Comparison of ENCODE assay signal across 8 mouse cellular contexts in the genomic region with DNA sequence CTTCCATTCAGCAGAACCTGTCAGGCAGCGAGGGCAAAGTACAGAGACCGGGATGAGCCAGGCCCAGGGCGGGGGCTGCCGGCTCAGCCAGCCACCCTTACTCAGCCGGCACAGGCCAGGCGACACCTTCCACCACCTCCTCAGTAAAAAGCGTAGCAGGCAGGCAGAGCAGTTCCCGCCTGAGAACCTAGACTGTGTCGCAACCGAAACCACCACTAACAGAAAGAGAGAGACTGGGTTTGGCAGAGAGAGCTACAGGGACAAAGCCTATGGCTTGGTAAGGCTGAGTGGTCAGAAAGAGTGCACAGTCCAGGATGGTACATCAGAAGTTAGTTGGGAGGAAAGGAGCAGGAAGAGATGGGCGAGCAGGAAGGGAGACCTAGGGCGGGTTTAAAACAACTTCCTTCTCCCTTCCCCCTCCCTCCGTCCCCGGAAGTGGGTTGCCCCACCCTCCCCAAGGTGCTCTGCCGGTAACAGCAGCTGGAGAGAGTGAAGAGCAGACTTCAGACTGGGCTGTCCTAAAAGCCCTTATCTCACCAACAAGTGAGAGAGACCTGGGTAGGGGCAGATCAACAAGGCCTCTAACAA. TPM values are rescaled to one million over a fixed set of nuclear protein-coding genes. Genes with fewer than 3 reads are reported as not detected.
DNase-seq lines count a peak whose midpoint lies in the region; ATAC-seq and TF ChIP-seq lines count a peak whose summit lies in the region.

No protein-coding gene starts in this region.

- peak; percentile 78 for ATAC-seq in kidney, embryonic 15.5 days (replicated peaks; ENCODE audit: low FRiP score)
- ATAC-seq in forebrain, embryonic 15.5 days (replicated peaks): no peak
- ATAC-seq in forebrain, postnatal 0 days: no peak

- no peaks in the 10 kb centered on the region for H3K27me3 ChIP-seq in kidney, embryonic 15.5 days
- H3K27me3 ChIP-seq in forebrain, embryonic 15.5 days: no peaks in the 10 kb centered on the region
- H3K27me3 ChIP-seq in forebrain, postnatal 0 days (ENCODE audit: insufficient read depth, low read length): no peaks in the 10 kb centered on the region

- peaks cover 57% of the 10 kb centered on the region for H3K4me1 ChIP-seq in kidney, embryonic 15.5 days
- H3K4me1 ChIP-seq in forebrain, embryonic 15.5 days: peaks cover 21% of the 10 kb centered on the region
- peaks cover 13% of the 10 kb centered on the region for H3K4me1 ChIP-seq in forebrain, postnatal 0 days (ENCODE audit: insufficient read depth)

- H3K9me3 ChIP-seq in kidney, embryonic 15.5 days (replicated peaks): no peaks in the 10 kb centered on the region
- H3K9me3 ChIP-seq in forebrain, embryonic 15.5 days: no peaks in the 10 kb centered on the region
- H3K9me3 ChIP-seq in forebrain, postnatal 0 days (ENCODE audit: low read length): no peaks in the 10 kb centered on the region

- peaks cover 22% of the 10 kb centered on the region for H3K36me3 ChIP-seq in kidney, embryonic 15.5 days
- H3K36me3 ChIP-seq in forebrain, embryonic 15.5 days: 0 out of 2 replicates have a peak, but pooled peaks cover 3% of the 10 kb centered on the region
- 0 out of 2 replicates have a peak, but pooled peaks cover 8% of the 10 kb centered on the region for H3K36me3 ChIP-seq in forebrain, postnatal 0 days (ENCODE audit: insufficient read depth)

- 41% methylated on average over 15 of the region's 15 CpGs for WGBS in kidney, embryonic 15.5 days
- WGBS in forebrain, embryonic 15.5 days: 85% methylated on average over 15 of the region's 15 CpGs
- WGBS in forebrain, postnatal 0 days: 75% methylated on average over 15 of the region's 15 CpGs

- H3K9ac ChIP-seq in kidney, embryonic 15.5 days: peak overlapping the region; percentile 0; the same call in 1 of the 2 replicates
- H3K9ac ChIP-seq in forebrain, embryonic 15.5 days (replicated peaks): no peak overlapping the region
- H3K9ac ChIP-seq in forebrain, postnatal 0 days: no peak overlapping the region

- DNase-seq in heart, adult 11 months: peak; percentile 93
- DNase-seq in heart, adult 9 months (ENCODE audit: low spot score in 2 of 2): no peak
- DNase-seq in c-Kit-negative CD71-positive TER-119-positive erythroid progenitor cells, embryonic 14.5 days (ENCODE audit: low read depth, low spot score): peak; percentile 41
- DNase-seq in lung, postnatal 36 days: peak; percentile 82
- DNase-seq in thymus, postnatal 25 days: peak; percentile 90
- DNase-seq in forebrain, postnatal 0 days: no peak

- H3K27ac ChIP-seq in kidney, embryonic 15.5 days: peak overlapping the region; percentile 87
- H3K27ac ChIP-seq in forebrain, embryonic 15.5 days (replicated peaks): no peak overlapping the region
- H3K27ac ChIP-seq in forebrain, postnatal 0 days (ENCODE audit: low read depth, low read length): no peak overlapping the region

- peak overlapping the region; percentile 38 for H3K4me2 ChIP-seq in kidney, embryonic 15.5 days
- no peak overlapping the region for H3K4me2 ChIP-seq in forebrain, embryonic 15.5 days (replicated peaks)
- H3K4me2 ChIP-seq in forebrain, postnatal 0 days (ENCODE audit: low read depth): no peak overlapping the region

- TF ChIP-seq CTCF in forebrain, postnatal 0 days (IDR thresholded peaks at IDR 0.05; ENCODE audit: low read depth): no peak

- H3K4me3 ChIP-seq in kidney, embryonic 15.5 days (replicated peaks): peak overlapping the region; percentile 4; the same call in 1 of the 2 replicates
- H3K4me3 ChIP-seq in forebrain, embryonic 15.5 days: no peak overlapping the region
- H3K4me3 ChIP-seq in forebrain, postnatal 0 days (ENCODE audit: low read depth, low read length): no peak overlapping the region

RNA-seq across cellular contexts. Expression of a gene that starts 28.0 kb away (rescaled TPM):
- polyA plus RNA-seq in kidney, embryonic 15.5 days (2015; fragmentation: Nextera tagmentation; extraction: Ambion mirVana): 15.9 and 16.0 TPM in 2 replicates
- polyA plus RNA-seq in forebrain, embryonic 15.5 days (2015; fragmentation: Nextera tagmentation; extraction: Ambion mirVana): 60.7 and 67.7 TPM in 2 replicates
- total RNA-seq in forebrain, postnatal 0 days (2014; rRNA removed): 41.9 and 49.6 TPM in 2 replicates
- 13.7 and 14.5 TPM in 2 replicates for polyA plus RNA-seq in forebrain, postnatal 0 days (2015; fragmentation: Nextera tagmentation; extraction: Ambion mirVana)

RNA-seq across cellular contexts. Expression of a gene that starts 46.5 kb away (rescaled TPM):
- 39.8 and 45.1 TPM in 2 replicates for polyA plus RNA-seq in kidney, embryonic 15.5 days (2015; fragmentation: Nextera tagmentation; extraction: Ambion mirVana)
- polyA plus RNA-seq in forebrain, embryonic 15.5 days (2015; fragmentation: Nextera tagmentation; extraction: Ambion mirVana): 52.8 and 57.7 TPM in 2 replicates
- 35.8 and 38.7 TPM in 2 replicates for total RNA-seq in forebrain, postnatal 0 days (2014; rRNA removed)
- polyA plus RNA-seq in forebrain, postnatal 0 days (2015; fragmentation: Nextera tagmentation; extraction: Ambion mirVana): 30.0 and 35.7 TPM in 2 replicates

RNA-seq across cellular contexts. Expression of a gene that starts 54.2 kb away (rescaled TPM):
- polyA plus RNA-seq in kidney, embryonic 15.5 days (2015; fragmentation: Nextera tagmentation; extraction: Ambion mirVana): 74.6 and 75.3 TPM in 2 replicates
- polyA plus RNA-seq in forebrain, embryonic 15.5 days (2015; fragmentation: Nextera tagmentation; extraction: Ambion mirVana): 69.2 and 69.5 TPM in 2 replicates
- 48.5 and 57.7 TPM in 2 replicates for total RNA-seq in forebrain, postnatal 0 days (2014; rRNA removed)
- 34.7 and 44.0 TPM in 2 replicates for polyA plus RNA-seq in forebrain, postnatal 0 days (2015; fragmentation: Nextera tagmentation; extraction: Ambion mirVana)

Comparison
In these comparisons a context has a peak if more than half of its experiments do, and no peak if none do; other contexts are left out.
1. DNase-seq: peak in heart, adult 11 months (single experiment), c-Kit-negative CD71-positive TER-119-positive erythroid progenitor cells, embryonic 14.5 days (single experiment), lung, postnatal 36 days (single experiment) and thymus, postnatal 25 days (single experiment); none in heart, adult 9 months (0 of 2) and forebrain, postnatal 0 days (single experiment).